Mouse (Mus musculus) stomach, postnatal 0 days (tissue): ENCODE data around the gene Lingo2.

ENCODE experiments used
- CTCF ChIP-seq: IDR thresholded peaks from 2 replicates; pipeline ENCODE4 v1.5.1; 2016; ENCODE audit warnings: antibody characterized with exemption, low read depth, mild to moderate bottlenecking, moderate library complexity
- EP300 ChIP-seq: optimal IDR thresholded peaks from 2 replicates; pipeline ENCODE3; 2016; ENCODE audit warnings: antibody characterized with exemption

DNA sequence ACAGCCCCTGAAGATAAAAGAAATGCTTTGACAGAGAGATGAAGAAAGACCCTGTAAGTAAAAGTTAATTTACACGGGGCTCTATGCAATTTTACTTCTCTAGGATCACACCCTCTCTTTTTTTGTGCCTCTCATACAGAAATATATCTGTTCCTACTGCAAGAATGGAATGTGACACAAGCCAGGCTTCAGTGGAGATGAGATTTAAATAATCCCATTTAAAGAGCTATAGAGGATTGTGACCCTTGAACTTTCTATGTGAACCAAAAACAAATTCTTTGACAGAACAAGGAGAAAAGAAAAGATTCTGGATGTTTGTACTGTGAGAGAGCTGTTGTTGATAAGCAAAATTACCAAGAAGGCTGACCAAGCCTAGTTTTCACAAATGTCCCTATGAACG, 1247.4 kb downstream of the Lingo2 start:
- no peak for TF ChIP-seq CTCF
- no peak for TF ChIP-seq EP300
